Mouse (Mus musculus) neural tube, embryonic 10.5 days (tissue): ENCODE measurements at regions not wholly inside any gene's neighbourhood (a gene's known extent, or its start where the extent isn't known, plus 50 kb on each side); places are given as distances from the start of the nearest gene placed in this dataset.
A peak's percentile ranks its signal among the peaks of the same experiment; 100 is the strongest.

Experiments
- DNase-seq: peaks from one replicate; pipeline ENCODE4 v3.0.0-alpha.2; 2017; ENCODE audit warnings: low spot score; ENCODE audit errors: extremely low spot score

GRCm38 (mm10) chr8:30797341-30797740 lies 2631.2 kb upstream of the 5930422O12Rik start:
- DNase-seq, result no peak

DNA sequence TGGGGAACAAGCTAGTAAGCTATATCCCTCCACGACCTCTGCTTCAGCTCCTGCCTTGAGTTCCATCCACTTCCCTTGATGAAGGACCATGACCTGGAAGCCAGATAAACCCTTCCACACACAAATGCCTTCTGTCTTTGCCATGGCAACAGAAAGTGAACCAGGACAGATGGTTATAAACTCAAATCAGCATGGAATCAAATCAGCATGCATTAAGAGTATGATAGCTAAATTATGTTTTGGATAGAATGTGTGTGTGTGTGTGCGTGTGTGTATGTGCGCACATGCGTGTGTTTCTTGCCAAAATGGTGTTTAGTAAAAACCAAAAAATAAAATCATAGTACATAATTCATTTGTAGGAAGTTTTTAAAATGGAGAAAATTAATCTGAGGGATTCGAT lies 2611.5 kb upstream of the 5930422O12Rik start:
- DNase-seq, result no peak

DNA sequence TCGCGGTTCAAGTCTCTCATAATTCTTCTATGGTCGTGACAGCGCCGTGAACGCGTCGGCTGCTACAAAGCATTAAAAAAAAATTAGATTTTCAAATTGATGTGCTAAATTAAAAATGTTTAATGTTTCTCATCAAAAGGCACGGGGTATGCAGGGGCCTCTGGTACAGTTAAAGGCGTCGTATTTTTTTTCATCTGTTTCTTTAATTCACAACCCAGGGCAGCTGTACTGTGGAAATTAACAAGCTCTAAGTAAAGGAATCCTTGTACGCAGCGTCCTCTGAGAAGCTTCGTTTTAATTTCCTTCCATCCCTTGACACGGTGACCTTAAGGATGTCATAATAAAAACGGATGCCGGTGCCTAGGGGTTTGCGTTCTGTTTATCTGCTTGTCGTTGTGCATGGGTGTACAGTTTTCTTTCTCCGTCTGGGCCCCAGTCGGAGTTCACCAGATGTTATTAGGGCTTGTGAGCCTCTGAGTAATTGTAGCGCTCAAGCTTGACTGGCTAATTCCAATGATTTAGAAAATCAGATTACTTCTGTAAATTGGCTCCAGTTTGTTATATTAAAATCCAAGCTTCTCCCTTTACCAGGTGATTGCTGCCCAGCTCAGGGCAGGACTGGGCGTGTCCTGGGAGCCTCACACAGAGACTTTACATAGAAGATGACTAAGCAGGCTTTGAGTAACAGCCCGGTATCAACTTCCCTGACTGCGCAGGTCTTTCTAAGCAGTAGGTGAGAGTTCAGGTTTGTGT lies 2605.5 kb upstream of the 5930422O12Rik start:
- DNase-seq, result no peak

DNA sequence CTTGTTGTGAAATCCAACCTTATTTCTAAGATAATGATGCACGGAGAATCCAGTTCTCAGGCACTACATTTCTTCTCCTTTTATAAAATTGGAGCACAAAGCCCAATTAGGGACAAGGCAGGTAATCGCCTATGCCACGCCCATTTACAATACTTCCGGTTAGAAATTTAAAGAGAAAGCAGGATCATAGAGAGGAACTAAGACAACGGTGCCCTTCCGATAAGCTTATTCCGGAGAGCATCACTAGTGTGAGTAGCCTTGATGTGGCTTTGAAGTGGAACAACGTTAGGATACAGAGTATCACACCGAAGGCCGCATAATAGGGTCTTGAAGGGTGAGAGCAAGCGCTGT lies 2604.9 kb upstream of the 5930422O12Rik start:
- no peak for DNase-seq

GRCm38 (mm10) chr8:30826021-30826420 lies 2602.5 kb upstream of the 5930422O12Rik start:
- no peak for DNase-seq

DNA sequence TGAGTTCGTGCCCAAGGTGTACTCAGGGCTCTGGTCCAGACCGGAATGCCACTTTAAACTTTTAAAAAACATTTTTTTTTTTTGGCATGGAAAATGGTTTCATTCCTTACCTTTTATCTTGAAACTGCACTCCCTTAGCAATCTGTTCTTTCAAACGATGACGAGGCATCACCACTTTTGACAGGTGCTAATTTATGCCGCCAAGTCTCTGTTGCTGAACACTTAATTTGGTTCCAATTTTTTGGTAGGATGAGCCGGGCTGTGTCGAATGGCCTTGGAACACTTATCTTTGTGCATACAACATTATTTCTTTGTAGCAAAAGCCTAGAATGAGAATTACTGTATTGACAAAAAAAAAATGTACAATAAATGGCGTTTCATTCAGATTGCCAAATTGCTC lies 2590.5 kb upstream of the 5930422O12Rik start:
- no peak for DNase-seq

GRCm38 (mm10) chr8:30840064-30840463 lies 2588.4 kb upstream of the 5930422O12Rik start:
- peak; percentile 89 for DNase-seq

DNA sequence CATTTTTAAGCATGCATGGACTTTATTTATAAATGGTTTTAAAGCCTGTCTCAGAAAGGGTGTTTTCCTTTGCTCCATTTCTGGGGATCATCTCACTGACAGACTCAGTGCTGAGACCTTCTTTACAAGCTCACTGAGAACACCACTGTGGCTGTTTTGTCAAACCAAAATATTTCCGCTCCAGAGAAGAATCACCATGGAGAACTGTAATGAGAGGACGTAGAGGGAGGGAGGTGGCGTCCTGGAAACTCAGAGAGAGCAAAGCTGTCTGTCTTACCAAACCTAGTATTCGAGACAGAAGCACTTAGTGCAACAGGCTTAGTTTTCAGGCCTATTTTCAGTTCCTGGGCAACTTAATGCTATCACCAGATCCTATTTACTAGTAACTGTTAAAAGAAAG lies 2565.5 kb upstream of the 5930422O12Rik start:
- DNase-seq, result no peak

- DNase-seq, result no peak
Observed at GRCm38 (mm10) chr8:30906044-30906695, 2522.3 kb upstream of the 5930422O12Rik start.

- no peak for DNase-seq
Observed at GRCm38 (mm10) chr8:30913664-30914063, 2514.8 kb upstream of the 5930422O12Rik start.

DNA sequence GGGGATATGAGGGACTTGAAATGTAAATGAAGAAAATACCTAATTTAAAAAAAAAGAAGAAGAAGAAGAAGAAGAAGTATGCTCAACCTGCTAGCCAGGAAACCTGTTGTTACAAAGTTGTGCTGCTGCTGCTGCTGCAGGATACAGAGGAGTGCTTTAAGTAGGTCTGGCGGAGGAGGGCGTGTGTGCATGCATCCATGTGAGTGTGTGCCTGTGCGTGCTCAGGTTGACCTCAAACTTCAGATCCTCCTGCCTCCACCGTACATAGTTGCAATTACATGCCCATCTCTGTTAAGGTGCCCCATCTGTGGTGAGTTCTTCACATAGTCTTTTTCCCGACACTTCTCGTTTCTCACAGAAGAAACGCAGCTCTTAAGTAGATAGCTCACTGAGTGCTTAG lies 2513.4 kb upstream of the 5930422O12Rik start:
- no peak for DNase-seq

- DNase-seq, result peak; percentile 52
Observed at GRCm38 (mm10) chr8:30915601-30916171, 2512.8 kb upstream of the 5930422O12Rik start.

- peak; percentile 20 for DNase-seq
Observed at GRCm38 (mm10) chr8:30916184-30916751, 2512.2 kb upstream of the 5930422O12Rik start.

GRCm38 (mm10) chr8:30921451-30921850 lies 2507.1 kb upstream of the 5930422O12Rik start:
- DNase-seq, result no peak

GRCm38 (mm10) chr8:30923301-30924159 lies 2505.0 kb upstream of the 5930422O12Rik start:
- DNase-seq, result peak; percentile 70

- no peak for DNase-seq
Observed at GRCm38 (mm10) chr8:30924160-30924534, 2504.4 kb upstream of the 5930422O12Rik start.

DNA sequence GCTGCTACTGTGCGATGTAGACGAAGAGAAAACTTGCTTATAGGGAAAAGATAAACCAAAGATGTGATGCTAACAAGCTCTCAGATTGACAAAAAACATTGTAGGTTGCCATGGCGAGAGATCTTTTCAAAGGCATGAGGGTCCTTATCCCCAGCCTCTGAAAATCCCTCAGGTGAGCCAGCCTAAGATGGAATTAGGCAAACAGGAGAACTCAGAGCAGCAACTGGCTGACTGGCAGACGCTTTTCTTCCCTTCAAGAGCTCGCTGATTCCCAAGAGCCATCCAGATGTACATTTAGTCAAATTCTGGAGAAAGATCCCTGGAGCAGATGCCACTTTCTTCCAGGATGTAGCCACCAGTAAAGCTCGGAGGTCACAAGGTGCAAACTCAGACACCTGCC lies 2503.9 kb upstream of the 5930422O12Rik start:
- no peak for DNase-seq

DNA sequence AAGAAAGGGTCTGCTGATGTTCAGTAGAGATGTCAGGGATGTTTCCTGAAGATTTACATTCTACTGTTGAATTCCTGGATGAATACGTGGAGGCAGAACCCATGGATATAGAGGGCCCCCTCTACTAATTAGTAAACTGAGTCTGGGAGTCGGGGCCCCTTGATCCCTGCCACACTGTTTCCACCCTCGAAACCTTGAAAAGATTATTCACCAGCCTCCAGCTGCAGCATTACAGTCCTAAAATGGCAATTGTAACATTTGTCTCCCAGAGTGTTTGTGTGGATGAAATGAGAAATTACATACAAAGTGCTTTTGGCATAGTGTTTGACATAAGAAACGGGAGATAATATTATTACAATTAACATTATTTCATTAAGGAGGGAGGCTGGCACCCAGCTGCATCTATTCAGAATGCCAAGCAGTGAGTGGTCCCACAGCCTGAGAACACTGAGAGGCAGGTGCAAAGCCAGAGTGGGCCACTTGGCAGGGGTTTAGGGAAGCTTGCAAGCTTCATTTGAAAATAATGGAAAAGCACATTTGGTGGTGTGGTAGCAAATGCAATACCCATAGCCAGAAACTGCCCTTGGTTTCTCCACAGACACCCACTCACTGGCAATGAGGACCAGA lies 2490.9 kb upstream of the 5930422O12Rik start:
- DNase-seq, result no peak

DNA sequence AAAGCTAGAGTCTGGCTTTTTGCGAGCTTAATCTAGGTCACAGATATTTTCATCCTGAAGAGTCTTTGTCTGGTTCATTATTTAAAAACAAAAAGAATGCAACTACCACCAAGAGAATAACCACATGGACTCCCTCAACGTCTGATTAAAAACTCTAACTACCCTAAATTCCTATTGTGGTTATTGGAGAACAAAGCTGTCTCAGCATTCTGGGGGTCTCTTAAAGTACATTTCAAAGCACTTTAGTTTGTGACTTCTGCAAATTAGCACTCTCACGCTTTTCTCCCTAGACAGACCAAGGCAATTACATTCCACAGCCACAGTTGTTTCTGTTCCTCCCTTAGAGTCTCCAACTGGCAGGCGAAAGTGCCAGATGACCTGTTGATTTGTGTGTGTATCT lies 2487.6 kb upstream of the 5930422O12Rik start:
- DNase-seq, result no peak

GRCm38 (mm10) chr8:30941511-30942175 lies 2486.9 kb upstream of the 5930422O12Rik start:
- no peak for DNase-seq
